Mouse (Mus musculus) gastrocnemius, postnatal 14 days (tissue): ENCODE data around the gene Zfp709. TPM values are rescaled to one million over a fixed set of nuclear protein-coding genes. Genes with fewer than 3 reads are reported as not detected.
A peak's percentile ranks its signal among the peaks of the same experiment; 100 is the strongest.
"Not testable (repeated sequence)": the region's sequence is repeated elsewhere in the genome, so short reads cannot be mapped to it uniquely, and the experiment has no call there.

Experiments
- DNase-seq: peaks from one replicate; pipeline ENCODE4 v3.0.0; 2021; ENCODE audit warnings: mixed read lengths
- intact Hi-C: fragments of 180-260 bp; cut with DNase I; formaldehyde crosslinking; loops from one replicate; pipeline ENCODE4 v1.15.1; 2025; ENCODE audit warnings: low total_unique reads
- long read RNA-seq, 2 experiments: library from polyadenylated mRNA; stranded (forward); transcript quantifications; one replicate each; pipeline ENCODE4 v2.0.0; 2021
- total RNA-seq, 2 experiments: library from RNA; stranded (reverse); gene quantifications; 2 replicates each; pipeline ENCODE4 v1.2.3; 2021

Zfp709 gene
- 1 to 10 TPM; 2.7 to 3.1 TPM for total RNA-seq
- long read RNA-seq, experiment 1, full-length matches to known transcripts: 2 of 2 reads
- long read RNA-seq, experiment 1, partial matches to known transcripts: 0 of 2 reads
- long read RNA-seq, experiment 1, other reads (novel, unspliced or antisense): 0 of 2 reads
- long read RNA-seq, experiment 2, partial matches to known transcripts: 0 of 1 reads
- long read RNA-seq, experiment 2, other reads (novel, unspliced or antisense): 1 of 1 reads

- DNase-seq: peak; percentile 65
- intact Hi-C loops: no loop called here
These were observed at the start of gene Zfp709 for GRCm38 (mm10) chr8:71881618-71882274. Zfp709 (plus strand) TSS chr8:71882019.

GRCm38 (mm10) chr8:71838207-71838606 lies 43.6 kb upstream of the Zfp709 start:
- DNase-seq, intact Hi-C loops: not testable (repeated sequence)

- intact Hi-C loops, DNase-seq: not testable (repeated sequence)
These were observed 40.5 kb upstream of the Zfp709 start for GRCm38 (mm10) chr8:71841201-71841817.

- DNase-seq, intact Hi-C loops: not testable (repeated sequence)
These were observed 39.3 kb upstream of the Zfp709 start for GRCm38 (mm10) chr8:71842476-71842875.

GRCm38 (mm10) chr8:71844453-71844852 lies 37.4 kb upstream of the Zfp709 start:
- DNase-seq, intact Hi-C loops: not testable (repeated sequence)

- intact Hi-C loops, DNase-seq: not testable (repeated sequence)
These were observed 35.8 kb upstream of the Zfp709 start for GRCm38 (mm10) chr8:71845993-71846483.

GRCm38 (mm10) chr8:71846745-71847144 lies 35.1 kb upstream of the Zfp709 start:
- intact Hi-C loops, DNase-seq: not testable (repeated sequence)

GRCm38 (mm10) chr8:71851014-71851413 lies 30.8 kb upstream of the Zfp709 start:
- intact Hi-C loops, DNase-seq: not testable (repeated sequence)

- intact Hi-C loops, DNase-seq: not testable (repeated sequence)
These were observed 28.5 kb upstream of the Zfp709 start for GRCm38 (mm10) chr8:71853360-71853759.

- intact Hi-C loops, DNase-seq: not testable (repeated sequence)
These were observed 25.0 kb upstream of the Zfp709 start for GRCm38 (mm10) chr8:71856630-71857328.

GRCm38 (mm10) chr8:71857364-71857763 lies 24.5 kb upstream of the Zfp709 start:
- DNase-seq, intact Hi-C loops: not testable (repeated sequence)

- DNase-seq, intact Hi-C loops: not testable (repeated sequence)
These were observed 20.3 kb upstream of the Zfp709 start for GRCm38 (mm10) chr8:71861551-71861950.

- intact Hi-C loops, DNase-seq: not testable (repeated sequence)
These were observed 19.8 kb upstream of the Zfp709 start for GRCm38 (mm10) chr8:71862038-71862437.

- intact Hi-C loops, DNase-seq: not testable (repeated sequence)
These were observed 18.8 kb downstream of the Zfp709 start for GRCm38 (mm10) chr8:71900666-71901065.

GRCm38 (mm10) chr8:71903084-71903483 lies 21.3 kb downstream of the Zfp709 start:
- intact Hi-C loops, DNase-seq: not testable (repeated sequence)

- no peak for DNase-seq
- intact Hi-C loops: no loop called here
These were observed 25.0 kb downstream of the Zfp709 start for GRCm38 (mm10) chr8:71906809-71907208.

GRCm38 (mm10) chr8:71907798-71908257 lies 26.0 kb downstream of the Zfp709 start:
- no peak for DNase-seq
- intact Hi-C loops: no loop called here

- intact Hi-C loops: no loop called here
- DNase-seq: peak; percentile 84
These were observed 26.8 kb downstream of the Zfp709 start, which contains the start of the genes Zfp882 and Zfp617 for GRCm38 (mm10) chr8:71908309-71909261. Zfp882 (plus strand) TSS chr8:71908608. Zfp617 (plus strand) TSS chr8:71908635.
